Mouse (Mus musculus) urinary bladder, postnatal 10 days (tissue): ENCODE data around the gene Tmem200a.

Experiments
- DNase-seq: peaks from one replicate; pipeline ENCODE4 v3.0.0; 2022; ENCODE audit warnings: low spot score

Tmem200a gene

GRCm38 (mm10) chr10:25884512-25884911 is 194.3 kb downstream of the Tmem200a start:
- no peak for DNase-seq

- DNase-seq: no peak
Measured at GRCm38 (mm10) chr10:25877731-25878130, 201.1 kb downstream of the Tmem200a start.

- DNase-seq: no peak
Measured at GRCm38 (mm10) chr10:25876809-25877208, 202.0 kb downstream of the Tmem200a start.

GRCm38 (mm10) chr10:25868739-25869138 is 210.1 kb downstream of the Tmem200a start:
- no peak for DNase-seq
